Mouse (Mus musculus) midbrain, embryonic 10.5 days (tissue): ENCODE data around the gene Nup88. TPM values are rescaled to one million over a fixed set of nuclear protein-coding genes. Genes with fewer than 3 reads are reported as not detected.

Source experiments
- DNase-seq: peaks from one replicate; pipeline ENCODE4 v3.0.0-alpha.2; 2017; ENCODE audit warnings: low spot score
- H3K27ac ChIP-seq: fragments of 300-500 bp; sonication (generic); replicated peaks from 2 replicates; pipeline ENCODE4 v1.5.1; 2016; ENCODE audit warnings: mild to moderate bottlenecking
- H3K27me3 ChIP-seq: fragments of 300-500 bp; sonication (generic); 2 replicates; pipeline ENCODE4 v1.6.1; 2016; ENCODE audit warnings: low read depth, mild to moderate bottlenecking; ENCODE audit not compliant: poor library complexity, severe bottlenecking
- H3K36me3 ChIP-seq: fragments of 300-500 bp; sonication (generic); 2 replicates; pipeline ENCODE4 v1.6.1; 2016; ENCODE audit warnings: mild to moderate bottlenecking, moderate library complexity
- H3K4me1 ChIP-seq: fragments of 300-500 bp; sonication (generic); 2 replicates; pipeline ENCODE4 v1.6.1; 2016
- H3K4me3 ChIP-seq: fragments of 300-500 bp; sonication (generic); 2 replicates; pipeline ENCODE4 v1.5.1; 2016; ENCODE audit warnings: mild to moderate bottlenecking, moderate library complexity
- H3K9me3 ChIP-seq: fragments of 300-500 bp; sonication (generic); replicated peaks from 2 replicates; pipeline ENCODE4 v1.6.1; 2016; ENCODE audit warnings: mild to moderate bottlenecking
- WGBS: fragments of 180-500 bp; shearing (Covaris S2); methylation state at CpG from one replicate; pipeline ENCODE4 v1.1.7; 2016; 5-methylcytosine and 5-hydroxymethylcytosine counted together
- polyA plus RNA-seq: library from polyadenylated mRNA; unstranded; fragments of >200 nt; fragmentation: Nextera tagmentation; extraction: Ambion mirVana; gene quantifications from 2 replicates; pipeline ENCODE4 v1.2.1, GENCODE M21; 2016

Nup88 gene
- polyA plus RNA-seq, 1 experiment from 2014 or later: 153 TPM

DNA sequence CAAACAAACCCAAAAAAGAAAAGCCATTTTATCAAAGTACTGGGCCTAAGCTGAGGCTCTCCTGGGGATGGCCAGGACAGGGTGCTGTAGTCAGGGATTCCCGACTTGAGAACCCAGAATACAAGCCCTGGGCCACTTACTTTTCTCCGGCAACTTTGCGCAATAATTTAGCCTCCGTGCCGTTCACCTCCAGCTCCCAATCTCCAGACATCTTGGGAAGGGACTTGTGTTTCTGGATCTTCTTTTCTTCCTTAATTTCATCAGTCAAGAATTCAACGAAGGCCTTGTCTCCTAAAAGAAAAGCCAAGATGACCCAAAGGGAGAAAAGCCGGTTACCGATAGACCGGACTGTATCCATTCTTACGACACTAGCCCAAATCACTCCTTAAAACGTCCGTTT, 12.3 kb upstream of the Nup88 start:
- Histone ChIP-seq H3K36me3 (peaks cover 77% of the 10 kb centered on the region), H3K4me3 (peak overlapping the region; percentile 98), H3K27ac (peak overlapping the region; percentile 94), H3K27me3 (no peaks in the 10 kb centered on the region), H3K4me1 (peaks cover 13% of the 10 kb centered on the region), H3K9me3 (no peaks in the 10 kb centered on the region)
- WGBS: 13% methylated on average over 12 of the region's 12 CpGs
- no peak for DNase-seq

GRCm38 (mm10) chr11:70980751-70981510, 11.2 kb upstream of the Nup88 start:
- 93% methylated on average over 14 of the region's 14 CpGs for WGBS
- Histone ChIP-seq H3K27me3 (no peaks in the 10 kb centered on the region), H3K4me1 (peaks cover 13% of the 10 kb centered on the region), H3K9me3 (no peaks in the 10 kb centered on the region), H3K27ac (no peak overlapping the region), H3K36me3 (peaks cover 77% of the 10 kb centered on the region), H3K4me3 (peak overlapping the region; percentile 98)
- DNase-seq: no peak

GRCm38 (mm10) chr11:70980232-70980631, 10.5 kb upstream of the Nup88 start:
- Histone ChIP-seq H3K4me3 (no peak overlapping the region), H3K9me3 (no peaks in the 10 kb centered on the region), H3K27ac (no peak overlapping the region), H3K36me3 (peaks cover 77% of the 10 kb centered on the region), H3K27me3 (no peaks in the 10 kb centered on the region), H3K4me1 (peaks cover 13% of the 10 kb centered on the region)
- 89% methylated on average over 6 of the region's 6 CpGs for WGBS
- no peak for DNase-seq

- H3K4me3 ChIP-seq: no peak overlapping the region
- DNase-seq: no peak
- no peak overlapping the region for H3K27ac ChIP-seq
- 92% methylated on average over 6 of the region's 6 CpGs for WGBS
- no peaks in the 10 kb centered on the region for H3K9me3 ChIP-seq
- peaks cover 94% of the 10 kb centered on the region for H3K36me3 ChIP-seq
- no peaks in the 10 kb centered on the region for H3K27me3 ChIP-seq
- peaks cover 13% of the 10 kb centered on the region for H3K4me1 ChIP-seq
These were observed 7.5 kb upstream of the Nup88 start for GRCm38 (mm10) chr11:70977293-70977692.

DNA sequence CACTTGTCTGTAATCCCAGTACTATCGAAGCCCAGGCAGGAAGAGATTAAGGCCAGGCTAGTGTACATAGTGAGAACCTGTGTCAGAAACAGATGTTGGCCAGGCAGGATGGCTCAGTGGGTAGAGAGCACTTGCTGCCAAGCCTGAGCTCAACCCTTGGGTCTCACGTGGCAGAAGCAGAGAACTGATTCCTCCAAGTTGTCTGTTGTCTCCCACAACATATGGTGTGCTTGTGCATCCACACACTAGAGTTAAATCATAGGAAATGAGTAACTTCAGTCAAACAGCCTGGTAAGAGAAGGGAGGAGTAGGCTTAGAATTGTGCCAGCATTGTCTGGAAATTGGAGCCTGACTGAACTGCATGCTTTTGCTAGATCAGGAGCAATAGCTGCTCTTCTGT, 5.4 kb upstream of the Nup88 start:
- DNase-seq: no peak
- no peaks in the 10 kb centered on the region for H3K9me3 ChIP-seq
- no peak overlapping the region for H3K27ac ChIP-seq
- peaks cover 86% of the 10 kb centered on the region for H3K36me3 ChIP-seq
- peaks cover 7% of the 10 kb centered on the region for H3K4me1 ChIP-seq
- 78% methylated on average over 2 of the region's 2 CpGs for WGBS
- H3K27me3 ChIP-seq: no peaks in the 10 kb centered on the region
- no peak overlapping the region for H3K4me3 ChIP-seq

DNA sequence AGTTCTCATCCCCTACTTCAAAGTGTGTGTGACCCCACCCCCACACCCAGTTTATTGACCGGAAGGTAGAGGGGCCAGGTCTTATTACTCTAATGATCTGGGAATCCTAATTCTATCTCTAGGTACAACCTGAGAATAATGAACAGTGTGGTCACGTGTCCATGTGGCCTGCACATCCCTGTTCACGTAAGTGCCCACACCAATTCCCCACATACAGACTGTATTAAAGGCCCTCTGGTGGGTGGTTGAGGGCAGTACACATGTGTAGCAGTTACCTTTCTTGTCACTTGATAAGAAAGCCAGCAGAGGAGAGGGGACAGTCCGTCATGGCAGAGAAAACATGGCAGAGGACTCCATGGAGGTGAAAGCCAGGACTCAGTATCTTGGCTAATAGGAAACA, 4.2 kb upstream of the Nup88 start:
- H3K27ac ChIP-seq: no peak overlapping the region
- WGBS: 75% methylated on average over 4 of the region's 4 CpGs
- H3K9me3 ChIP-seq: no peaks in the 10 kb centered on the region
- no peaks in the 10 kb centered on the region for H3K27me3 ChIP-seq
- H3K4me3 ChIP-seq: no peak overlapping the region
- H3K36me3 ChIP-seq: peaks cover 74% of the 10 kb centered on the region
- peaks cover 12% of the 10 kb centered on the region for H3K4me1 ChIP-seq
- DNase-seq: no peak

GRCm38 (mm10) chr11:70972586-70972985, 2.8 kb upstream of the Nup88 start:
- Histone ChIP-seq H3K36me3 (peaks cover 63% of the 10 kb centered on the region), H3K9me3 (no peaks in the 10 kb centered on the region)
- WGBS: 69% methylated on average over 1 of the region's 1 CpGs

GRCm38 (mm10) chr11:70970560-70971540, 1.1 kb upstream of the Nup88 start:
- Histone ChIP-seq H3K9me3 (no peaks in the 10 kb centered on the region), H3K4me1 (peaks cover 22% of the 10 kb centered on the region), H3K4me3 (peak overlapping the region; percentile 96), H3K27me3 (no peaks in the 10 kb centered on the region), H3K27ac (peak overlapping the region; percentile 94), H3K36me3 (peaks cover 58% of the 10 kb centered on the region)
- no peak for DNase-seq
- WGBS: 19% methylated on average over 24 of the region's 24 CpGs

More at GRCm38 (mm10) chr11:70972586-70972985, 2.8 kb upstream of the Nup88 start:
- H3K4me3 ChIP-seq: no peak overlapping the region
- H3K27me3 ChIP-seq: no peaks in the 10 kb centered on the region
- H3K27ac ChIP-seq: no peak overlapping the region
- no peak for DNase-seq
- peaks cover 22% of the 10 kb centered on the region for H3K4me1 ChIP-seq

GRCm38 (mm10) chr11:70969271-70969794, 440 bp downstream of the Nup88 start:
- Histone ChIP-seq H3K27ac (peak overlapping the region; percentile 94), H3K27me3 (no peaks in the 10 kb centered on the region)
- WGBS: 2% methylated on average over 25 of the region's 25 CpGs

GRCm38 (mm10) chr11:70964222-70964907, 5.4 kb downstream of the Nup88 start:
- DNase-seq: no peak
- H3K9me3 ChIP-seq: no peaks in the 10 kb centered on the region
- no peak overlapping the region for H3K27ac ChIP-seq
- H3K27me3 ChIP-seq: no peaks in the 10 kb centered on the region
- H3K4me3 ChIP-seq: no peak overlapping the region
- peaks cover 14% of the 10 kb centered on the region for H3K4me1 ChIP-seq
- H3K36me3 ChIP-seq: peaks cover 80% of the 10 kb centered on the region
- WGBS: 84% methylated on average over 4 of the region's 4 CpGs

More at GRCm38 (mm10) chr11:70969271-70969794, 440 bp downstream of the Nup88 start:
- H3K9me3 ChIP-seq: no peaks in the 10 kb centered on the region
- peaks cover 22% of the 10 kb centered on the region for H3K4me1 ChIP-seq
- H3K4me3 ChIP-seq: peak overlapping the region; percentile 96
- H3K36me3 ChIP-seq: peaks cover 58% of the 10 kb centered on the region
- no peak for DNase-seq

DNA sequence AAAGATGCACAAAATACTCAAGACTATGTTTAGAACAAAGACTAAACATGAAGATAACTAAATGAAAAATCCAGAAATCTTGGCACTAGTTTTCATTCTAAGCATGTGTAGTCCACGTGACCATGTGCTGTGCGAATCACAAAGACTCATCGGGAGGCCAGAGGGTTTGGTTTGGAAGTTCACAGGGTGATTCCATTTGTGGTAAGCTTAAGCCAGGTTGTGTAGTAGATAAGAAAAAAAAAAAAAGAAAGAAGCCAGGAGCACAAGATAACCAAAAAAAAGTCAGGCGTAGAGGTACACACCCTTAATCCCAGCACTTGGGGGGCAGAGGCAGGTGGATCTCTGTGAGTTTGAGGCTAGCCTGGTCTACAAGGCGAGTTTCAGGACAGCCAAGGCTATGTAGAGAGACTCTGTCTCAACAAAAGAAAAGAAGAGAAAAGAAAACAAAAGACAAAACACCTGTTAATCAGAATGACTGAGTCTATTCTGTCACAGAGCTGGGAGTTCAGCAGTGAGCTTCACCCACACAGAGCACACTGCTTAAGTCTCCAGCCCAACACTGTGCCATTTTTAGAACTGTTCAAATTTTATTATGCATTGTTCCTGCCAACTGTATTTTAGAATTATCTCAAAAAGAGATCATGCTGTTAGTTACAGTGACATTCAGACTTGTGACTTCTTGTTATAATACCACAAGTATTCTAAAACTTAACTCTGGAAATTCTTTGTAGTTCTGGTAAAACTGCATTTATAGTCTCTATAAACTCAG, 8.8 kb downstream of the Nup88 start:
- no peaks in the 10 kb centered on the region for H3K4me1 ChIP-seq
- no peaks in the 10 kb centered on the region for H3K27me3 ChIP-seq
- 91% methylated on average over 5 of the region's 5 CpGs for WGBS
- peaks cover 100% of the 10 kb centered on the region for H3K36me3 ChIP-seq
- H3K4me3 ChIP-seq: no peak overlapping the region
- H3K9me3 ChIP-seq: no peaks in the 10 kb centered on the region
- no peak for DNase-seq
- no peak overlapping the region for H3K27ac ChIP-seq

DNA sequence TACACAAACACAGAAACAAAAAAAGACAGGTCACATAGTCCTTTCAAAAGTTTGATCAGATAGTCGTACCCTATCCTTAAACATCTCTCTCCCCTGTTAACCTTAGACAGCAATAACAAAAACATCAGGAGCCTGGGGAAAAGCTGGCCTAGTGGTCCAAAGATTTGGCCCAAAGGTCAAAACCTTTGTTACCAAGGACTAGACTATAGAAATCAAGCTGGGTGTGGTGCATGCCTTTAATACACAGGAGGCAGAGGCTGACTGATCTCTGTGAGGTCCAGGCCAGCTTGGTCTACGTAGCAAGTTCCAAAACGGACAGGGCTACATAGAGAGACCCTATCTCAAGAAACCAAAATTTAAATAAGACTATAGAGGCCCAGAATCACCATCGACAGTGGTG, 15.1 kb downstream of the Nup88 start:
- no peak overlapping the region for H3K27ac ChIP-seq
- WGBS: 93% methylated on average over 4 of the region's 4 CpGs
- H3K36me3 ChIP-seq: peaks cover 100% of the 10 kb centered on the region
- H3K4me3 ChIP-seq: no peak overlapping the region
- H3K9me3 ChIP-seq: no peaks in the 10 kb centered on the region
- no peaks in the 10 kb centered on the region for H3K4me1 ChIP-seq
- no peak for DNase-seq
- H3K27me3 ChIP-seq: no peaks in the 10 kb centered on the region
